Mouse (Mus musculus) stomach, embryonic 15.5 days (tissue): Measurements from ENCODE around the gene Pramel5. TPM values are rescaled to one million over a fixed set of nuclear protein-coding genes. Genes with fewer than 3 reads are reported as not detected.
"Not testable (repeated sequence)": the region's sequence is repeated elsewhere in the genome, so short reads cannot be mapped to it uniquely, and the experiment has no call there.

Source experiments
- ATAC-seq: fragments of 200-750 bp; cut with Nextera tagmentation; 2 replicates; pipeline ENCODE4 v1.8.0; 2017; ENCODE audit warnings: low read depth, moderate number of reproducible peaks, moderate TSS enrichment; ENCODE audit not compliant: insufficient read depth, low FRiP score
- H3K27ac ChIP-seq: fragments of 300-500 bp; sonication (generic); 2 replicates; pipeline ENCODE4 v1.5.1; 2015; ENCODE audit warnings: mild to moderate bottlenecking, inconsistent platforms
- H3K27me3 ChIP-seq: fragments of 300-500 bp; sonication (generic); replicated peaks from 2 replicates; pipeline ENCODE4 v1.6.1; 2015; ENCODE audit warnings: inconsistent platforms
- H3K36me3 ChIP-seq: fragments of 300-500 bp; sonication (generic); 2 replicates; pipeline ENCODE4 v1.6.1; 2015; ENCODE audit warnings: inconsistent platforms
- H3K4me1 ChIP-seq: fragments of 300-500 bp; sonication (generic); 2 replicates; pipeline ENCODE4 v1.6.1; 2015; ENCODE audit warnings: inconsistent platforms
- H3K4me2 ChIP-seq: fragments of 300-500 bp; sonication (generic); 2 replicates; pipeline ENCODE4 v1.6.1; 2015; ENCODE audit warnings: mild to moderate bottlenecking, inconsistent platforms
- H3K4me3 ChIP-seq: fragments of 300-500 bp; sonication (generic); replicated peaks from 2 replicates; pipeline ENCODE4 v1.5.1; 2015; ENCODE audit warnings: inconsistent platforms
- H3K9ac ChIP-seq: fragments of 300-500 bp; sonication (generic); 2 replicates; pipeline ENCODE4 v1.6.1; 2015; ENCODE audit warnings: inconsistent platforms
- H3K9me3 ChIP-seq: fragments of 300-500 bp; sonication (generic); 2 replicates; pipeline ENCODE4 v1.6.1; 2016; ENCODE audit warnings: inconsistent platforms
- WGBS: fragments of 180-500 bp; shearing (Covaris S2); methylation state at CpG from one replicate; pipeline ENCODE4 v1.1.7; 2015; 5-methylcytosine and 5-hydroxymethylcytosine counted together
- polyA plus RNA-seq: library from polyadenylated mRNA; unstranded; fragments of >200 nt; fragmentation: Nextera tagmentation; extraction: Ambion mirVana; gene quantifications from 2 replicates; pipeline ENCODE4 v1.2.1, GENCODE M21; 2015

The Pramel5 gene
- not detected in 2 replicates for polyA plus RNA-seq

DNA sequence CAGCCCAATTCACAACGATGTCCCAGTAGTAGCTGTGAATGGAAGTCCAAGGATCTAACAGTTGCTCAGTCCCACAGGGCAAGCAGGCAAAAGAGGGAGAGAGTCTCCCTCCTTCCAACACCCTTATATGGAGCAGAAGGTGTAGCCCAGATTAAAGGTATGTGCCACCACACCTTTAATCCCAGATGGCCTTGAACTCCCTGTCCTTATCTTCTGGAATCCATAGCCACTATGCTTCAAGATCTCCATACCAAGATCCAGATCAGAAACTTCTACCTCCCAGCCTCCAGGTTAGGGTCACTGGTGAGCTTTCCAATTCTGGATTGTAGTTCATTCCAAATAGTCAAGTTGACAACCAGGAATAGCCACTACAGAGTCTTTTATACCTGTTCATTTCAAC, at the start of gene Pramel5:
Gene Pramel5 (minus strand): TSS at position 101 of the 400 bp plus-strand sequence.
- not testable (repeated sequence) for H3K9ac ChIP-seq, H3K4me2 ChIP-seq, H3K4me1 ChIP-seq, H3K9me3 ChIP-seq, H3K36me3 ChIP-seq, H3K4me3 ChIP-seq, ATAC-seq, H3K27ac ChIP-seq, H3K27me3 ChIP-seq
- WGBS = 56% methylated on average over 1 of the region's 1 CpGs

DNA sequence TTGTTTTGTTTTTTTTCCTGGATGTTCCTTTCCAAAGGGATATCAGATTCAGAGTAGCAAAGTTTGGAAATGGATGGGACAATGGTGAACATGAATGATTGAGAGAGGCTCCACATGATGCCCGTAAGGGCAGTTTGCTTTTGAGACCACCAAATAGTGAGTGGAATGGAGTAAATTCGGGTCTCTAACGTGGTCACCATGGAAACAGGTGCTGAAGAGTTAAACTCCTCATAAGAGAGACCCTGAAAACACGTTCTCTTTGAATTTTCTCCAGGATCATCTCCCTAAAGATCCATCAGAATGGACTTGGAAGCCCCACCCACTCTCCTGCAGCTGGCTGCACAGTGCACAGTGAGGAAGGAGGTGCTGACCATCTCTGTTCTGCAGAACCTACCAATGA, 49.7 kb upstream of the Pramel5 start, which contains the start of gene Gm13128:
Gene Gm13128 (plus strand): TSS at position 301 of the 400 bp plus-strand sequence.
- not testable (repeated sequence) for H3K4me2 ChIP-seq, H3K27me3 ChIP-seq, H3K9ac ChIP-seq, H3K36me3 ChIP-seq, H3K4me1 ChIP-seq, H3K27ac ChIP-seq, H3K9me3 ChIP-seq, ATAC-seq, H3K4me3 ChIP-seq
- WGBS = 63% methylated on average over 4 of the region's 4 CpGs

DNA sequence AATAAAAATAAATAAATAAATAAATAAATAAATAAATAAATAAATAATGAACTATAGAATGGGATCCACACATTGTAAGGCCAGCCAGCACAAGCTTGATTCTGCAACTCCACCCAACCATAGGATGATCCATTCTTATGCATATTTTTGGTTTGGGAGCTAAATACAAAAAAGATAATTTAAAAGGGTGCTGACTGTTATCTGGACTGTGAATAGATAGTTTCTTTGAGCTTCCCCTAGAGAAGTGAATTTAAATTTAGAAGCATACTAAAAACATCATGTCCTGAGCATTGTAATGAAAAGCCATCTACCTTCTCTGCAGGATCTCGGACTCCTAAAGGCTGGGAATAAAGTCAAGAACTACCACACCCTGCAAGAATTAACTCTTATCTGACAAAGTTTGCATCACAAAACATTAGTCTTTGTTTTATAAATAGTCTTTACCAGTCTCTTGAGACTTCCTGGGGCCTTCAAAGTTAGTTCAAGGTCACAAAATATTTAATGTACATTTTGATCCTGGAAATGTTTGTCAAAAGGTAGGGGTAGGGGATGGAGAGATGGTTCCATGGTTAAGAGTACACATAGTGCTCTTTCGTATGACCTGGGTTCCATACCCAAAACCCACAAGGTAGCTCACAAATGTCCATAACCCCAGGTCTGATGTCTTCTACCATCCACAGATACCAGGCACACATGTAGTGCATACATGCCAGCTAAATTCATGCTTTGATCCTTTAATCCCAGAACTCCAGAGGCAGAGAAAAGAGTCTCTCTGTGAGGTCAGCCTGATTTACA, 32.6 kb upstream of the Pramel5 start:
- not testable (repeated sequence) for H3K36me3 ChIP-seq, H3K4me3 ChIP-seq, H3K27ac ChIP-seq, H3K9me3 ChIP-seq, H3K27me3 ChIP-seq, H3K4me1 ChIP-seq, H3K9ac ChIP-seq, ATAC-seq, H3K4me2 ChIP-seq
- 66% methylated on average over 2 of the region's 2 CpGs for WGBS

DNA sequence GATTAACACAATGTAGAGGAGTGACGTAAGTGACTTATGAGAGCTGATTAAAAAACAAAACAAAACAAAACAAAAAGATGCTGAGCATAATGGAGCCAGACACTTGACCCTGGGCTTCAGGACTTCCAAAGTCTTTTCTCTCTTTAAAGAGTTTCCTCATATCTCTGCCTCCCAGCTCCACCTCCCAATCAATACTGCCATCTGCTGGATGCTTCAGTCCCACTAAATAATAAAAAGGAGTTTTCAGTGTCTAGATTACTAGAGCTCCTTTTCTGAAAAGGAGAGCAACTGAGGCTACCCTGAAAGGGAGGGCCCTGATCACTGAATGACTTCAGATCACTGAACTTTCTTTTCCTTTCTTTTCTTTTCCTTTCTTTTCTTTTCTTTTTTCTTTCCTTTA, 19.1 kb upstream of the Pramel5 start:
- H3K9me3 ChIP-seq, H3K36me3 ChIP-seq, H3K4me1 ChIP-seq, H3K9ac ChIP-seq, ATAC-seq, H3K27me3 ChIP-seq, H3K4me3 ChIP-seq, H3K27ac ChIP-seq, H3K4me2 ChIP-seq: not testable (repeated sequence)
- 38% methylated on average over 1 of the region's 1 CpGs for WGBS

DNA sequence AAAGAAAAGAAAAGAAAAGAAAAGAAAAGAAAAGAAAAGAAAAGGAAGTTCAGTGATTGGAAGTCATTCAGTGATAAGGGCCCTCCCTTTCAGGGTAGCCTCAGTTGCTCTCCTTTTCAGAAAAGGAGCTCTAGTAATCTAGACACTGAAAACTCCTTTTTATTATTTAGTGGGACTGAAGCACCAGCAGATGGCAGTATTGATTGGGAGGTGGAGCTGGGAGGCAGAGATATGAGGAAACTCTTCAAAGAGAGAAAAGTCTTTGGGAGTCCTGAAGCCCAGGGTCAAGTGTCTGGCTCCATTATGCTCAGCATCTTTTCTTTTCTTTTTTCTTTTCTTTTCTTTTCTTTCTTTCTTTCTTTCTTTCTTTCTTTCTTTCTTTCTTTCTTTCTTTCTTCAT, 25.5 kb downstream of the Pramel5 start:
- H3K36me3 ChIP-seq, H3K9me3 ChIP-seq, H3K9ac ChIP-seq, H3K27ac ChIP-seq, H3K4me1 ChIP-seq, H3K4me3 ChIP-seq, ATAC-seq, H3K27me3 ChIP-seq, H3K4me2 ChIP-seq: not testable (repeated sequence)

Other genes starting within 250 kb of the Pramel5 start
- not detected in 2 replicates for gene Pramel4, start 221.4 kb downstream of the Pramel5 start, polyA plus RNA-seq
- not detected in 2 replicates for gene Gm13102, start 174.0 kb downstream of the Pramel5 start, polyA plus RNA-seq
- gene Oog3, start 117.8 kb downstream of the Pramel5 start, polyA plus RNA-seq = not detected in 2 replicates
- not detected in 2 replicates for gene Oog2, start 89.8 kb downstream of the Pramel5 start, polyA plus RNA-seq
- not detected in 2 replicates for gene C87977, start 67.2 kb downstream of the Pramel5 start, polyA plus RNA-seq
- gene Gm13128, start 49.8 kb upstream of the Pramel5 start, polyA plus RNA-seq = not detected in 2 replicates
- gene Gm13119, start 77.5 kb upstream of the Pramel5 start, polyA plus RNA-seq = not detected in 2 replicates
- not detected in 2 replicates for gene Pramef20, start 97.4 kb upstream of the Pramel5 start, polyA plus RNA-seq
- 0.09 and 0.13 TPM in 2 replicates for gene Pramef12, start 128.0 kb upstream of the Pramel5 start, polyA plus RNA-seq
- not detected in 2 replicates for gene 1700012P22Rik, start 158.3 kb upstream of the Pramel5 start, polyA plus RNA-seq
- not detected in 2 replicates for gene Gm9944, start 172.8 kb upstream of the Pramel5 start, polyA plus RNA-seq
- gene Aadacl3, start 183.3 kb upstream of the Pramel5 start, polyA plus RNA-seq = not detected in 2 replicates
- not detected in 2 replicates for gene 9430007A20Rik, start 239.3 kb upstream of the Pramel5 start, polyA plus RNA-seq